Mouse (Mus musculus): ENCODE data around the gene Zbtb20.

DNA sequence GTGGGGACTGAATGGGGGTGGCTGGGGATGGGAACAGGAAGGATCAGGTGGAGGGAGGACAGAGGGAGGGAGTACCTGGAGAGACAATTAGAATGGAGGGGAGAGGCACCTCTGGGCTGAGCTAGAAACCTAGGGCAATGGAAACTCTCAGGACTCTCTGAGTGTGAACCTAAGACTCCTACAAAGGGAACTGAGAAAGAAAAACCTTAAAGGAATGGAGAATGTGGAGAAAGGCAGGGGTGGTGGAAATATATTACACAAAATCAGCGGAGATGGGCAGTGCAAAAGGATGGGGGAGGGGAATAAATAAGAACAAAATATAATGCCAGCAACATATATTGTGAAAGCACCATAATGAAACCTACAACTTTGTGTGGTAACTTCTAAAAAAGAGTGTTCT, 796.3 kb downstream of the Zbtb20 start:
- no peak for TF ChIP-seq CTCF (IDR thresholded peaks at IDR 0.05)
- TF ChIP-seq EP300 (IDR thresholded peaks at IDR 0.05) = no peak
